Mouse (Mus musculus) neural tube, embryonic 12.5 days (tissue): ENCODE measurements around the gene Nle1. TPM values are rescaled to one million over a fixed set of nuclear protein-coding genes. Genes with fewer than 3 reads are reported as not detected.

ENCODE experiments used
- ATAC-seq: fragments of 200-750 bp; cut with Nextera tagmentation; 2 replicates; pipeline ENCODE4 v1.8.0; 2017; ENCODE audit warnings: low read depth, mild to moderate bottlenecking, moderate TSS enrichment, moderate library complexity; ENCODE audit not compliant: low FRiP score
- H3K27ac ChIP-seq: fragments of 300-500 bp; sonication (generic); 2 replicates; pipeline ENCODE4 v1.5.1; 2016
- H3K27me3 ChIP-seq: fragments of 300-500 bp; sonication (generic); replicated peaks from 2 replicates; pipeline ENCODE4 v1.6.1; 2016; ENCODE audit warnings: mild to moderate bottlenecking
- H3K36me3 ChIP-seq: fragments of 300-500 bp; sonication (generic); 2 replicates; pipeline ENCODE4 v1.6.1; 2016; ENCODE audit warnings: mild to moderate bottlenecking
- H3K4me1 ChIP-seq: fragments of 300-500 bp; sonication (generic); 2 replicates; pipeline ENCODE4 v1.6.1; 2016
- H3K4me2 ChIP-seq: fragments of 300-500 bp; sonication (generic); replicated peaks from 2 replicates; pipeline ENCODE4 v1.6.1; 2016; ENCODE audit warnings: mild to moderate bottlenecking
- H3K4me3 ChIP-seq: fragments of 300-500 bp; sonication (generic); 2 replicates; pipeline ENCODE4 v1.5.1; 2016
- H3K9ac ChIP-seq: fragments of 300-500 bp; sonication (generic); 2 replicates; pipeline ENCODE4 v1.6.1; 2016; ENCODE audit warnings: mild to moderate bottlenecking
- H3K9me3 ChIP-seq: fragments of 300-500 bp; sonication (generic); 2 replicates; pipeline ENCODE4 v1.6.1; 2016; ENCODE audit warnings: mild to moderate bottlenecking
- WGBS: fragments of 180-500 bp; shearing (Covaris S2); methylation state at CpG from one replicate; pipeline ENCODE4 v1.1.7; 2016; 5-methylcytosine and 5-hydroxymethylcytosine counted together
- polyA plus RNA-seq: library from polyadenylated mRNA; unstranded; fragments of >200 nt; fragmentation: Nextera tagmentation; extraction: Ambion mirVana; gene quantifications from 2 replicates; pipeline ENCODE4 v1.2.1, GENCODE M21; 2016

Nle1 gene
- polyA plus RNA-seq, 1 experiment from 2014 or later = 31.5 TPM

DNA sequence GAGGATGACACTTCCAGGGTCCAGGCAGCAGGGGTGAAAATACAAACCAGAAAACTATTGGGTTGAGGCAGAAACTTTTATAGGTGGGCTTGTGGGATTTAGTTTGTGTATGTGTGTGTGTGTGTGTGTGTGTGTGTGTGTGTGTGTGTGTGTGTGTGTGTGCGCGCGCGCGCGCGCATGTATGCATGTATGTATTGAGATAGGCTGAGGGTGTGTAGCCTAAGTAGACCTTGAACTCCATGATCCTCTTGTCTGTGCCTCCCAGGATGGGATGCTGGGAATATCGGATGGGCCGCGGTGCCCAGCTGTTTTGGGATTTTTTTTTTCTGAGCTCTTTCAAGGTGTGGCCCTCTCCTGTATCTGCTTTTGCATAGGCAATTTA lies 388 bp upstream of the Nle1 start:
- Histone ChIP-seq H3K27ac (no peak overlapping the region), H3K4me1 (peaks cover 8% of the 10 kb centered on the region), H3K4me2 (peak overlapping the region; percentile 79), H3K27me3 (0 out of 2 replicates have a peak, but pooled peaks cover 3% of the 10 kb centered on the region), H3K9ac (no peak overlapping the region), H3K4me3 (peak overlapping the region; percentile 86; the same call in 1 of the 2 replicates), H3K9me3 (no peaks in the 10 kb centered on the region), H3K36me3 (peaks cover 28% of the 10 kb centered on the region)
- 55% methylated on average over 10 of the region's 10 CpGs for WGBS
- no peak for ATAC-seq

DNA sequence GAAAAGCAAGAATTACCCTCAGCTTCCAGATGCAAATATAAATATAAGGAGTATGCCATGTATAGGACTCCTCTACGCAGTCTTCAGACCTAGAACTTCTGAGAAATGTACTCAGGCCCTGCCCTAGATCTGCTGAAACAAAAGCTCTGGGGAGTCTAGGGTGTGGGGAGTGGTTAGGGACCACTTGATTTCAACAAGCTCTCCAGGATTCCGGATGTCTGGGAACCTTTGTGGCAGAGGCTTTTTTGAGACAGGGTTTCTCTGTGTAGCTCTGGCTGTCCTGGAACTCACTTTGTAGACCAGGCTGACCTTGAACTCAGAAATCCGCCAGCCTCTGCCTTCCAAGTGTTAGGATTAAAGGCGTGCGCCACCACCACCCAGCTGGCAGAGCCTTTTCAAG lies 2.4 kb downstream of the Nle1 start:
- H3K4me2 ChIP-seq = no peak overlapping the region
- peaks cover 56% of the 10 kb centered on the region for H3K36me3 ChIP-seq
- peaks cover 8% of the 10 kb centered on the region for H3K4me1 ChIP-seq
- 97% methylated on average over 5 of the region's 5 CpGs for WGBS
- H3K4me3 ChIP-seq = no peak overlapping the region
- H3K9me3 ChIP-seq = no peaks in the 10 kb centered on the region
- H3K9ac ChIP-seq = no peak overlapping the region
- H3K27me3 ChIP-seq = no peaks in the 10 kb centered on the region
- H3K27ac ChIP-seq = no peak overlapping the region
- no peak for ATAC-seq

DNA sequence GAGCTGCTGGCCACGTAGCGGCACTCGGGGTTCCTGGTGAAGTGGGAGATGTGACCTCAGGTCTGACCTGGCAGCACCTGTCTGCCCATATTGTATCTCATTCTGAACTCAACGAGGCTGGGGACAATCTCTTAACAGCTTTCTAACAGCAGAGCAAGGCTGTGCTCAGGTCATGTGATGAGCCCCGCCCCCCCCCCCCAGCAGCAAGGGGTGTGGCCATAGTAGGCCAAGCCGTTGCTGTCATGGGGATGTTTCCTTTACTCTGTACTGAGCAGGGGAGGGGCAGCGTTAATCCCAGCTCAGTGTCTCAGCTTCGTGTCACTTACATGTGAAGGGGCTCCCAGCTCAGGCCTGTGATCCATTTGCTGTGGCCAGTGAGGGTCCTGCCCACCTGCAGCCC lies 3.3 kb downstream of the Nle1 start:
- Histone ChIP-seq H3K4me2 (no peak overlapping the region), H3K36me3 (peaks cover 65% of the 10 kb centered on the region), H3K4me3 (no peak overlapping the region), H3K9ac (no peak overlapping the region), H3K9me3 (no peaks in the 10 kb centered on the region), H3K4me1 (peaks cover 8% of the 10 kb centered on the region), H3K27me3 (no peaks in the 10 kb centered on the region), H3K27ac (no peak overlapping the region)
- 77% methylated on average over 7 of the region's 8 CpGs for WGBS
- ATAC-seq = no peak

DNA sequence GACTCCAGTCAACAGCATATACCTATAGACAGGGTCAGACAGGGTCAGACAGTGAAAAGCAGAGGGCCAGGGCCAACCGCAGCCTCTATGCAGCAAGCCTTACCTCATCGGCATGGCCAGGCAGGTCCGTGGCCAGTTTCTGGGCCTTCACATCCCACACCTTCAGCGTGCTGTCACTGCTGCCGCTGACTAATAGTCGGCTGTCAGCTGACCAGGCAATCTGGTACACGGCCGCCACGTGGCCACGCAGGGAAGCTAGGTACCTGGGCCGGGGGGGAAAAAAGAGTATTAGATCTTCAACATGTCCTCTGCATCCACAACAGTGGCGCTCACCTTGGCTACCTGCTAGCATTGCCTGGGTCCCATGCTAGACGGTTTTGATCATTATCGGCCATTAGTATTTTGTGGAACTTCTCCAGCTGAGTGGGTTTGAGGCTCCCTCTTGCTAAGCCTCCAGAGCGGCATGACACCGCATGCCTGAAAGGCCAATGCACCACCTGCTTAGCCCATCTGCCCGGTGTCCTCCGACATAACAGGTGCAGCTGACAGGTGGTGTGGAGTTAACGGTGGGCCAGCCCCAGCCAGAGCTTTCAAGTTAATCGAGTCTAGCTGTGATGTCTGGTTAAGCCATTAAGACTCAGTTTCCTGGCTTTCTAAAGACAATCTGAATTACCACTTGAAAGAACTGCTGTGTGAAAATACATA lies 6.5 kb downstream of the Nle1 start:
- 94% methylated on average over 20 of the region's 20 CpGs for WGBS
- H3K27me3 ChIP-seq = no peaks in the 10 kb centered on the region
- H3K4me1 ChIP-seq = no peaks in the 10 kb centered on the region
- no peak for ATAC-seq
- H3K9me3 ChIP-seq = no peaks in the 10 kb centered on the region
- no peak overlapping the region for H3K27ac ChIP-seq
- H3K36me3 ChIP-seq = peaks cover 67% of the 10 kb centered on the region
- no peak overlapping the region for H3K4me2 ChIP-seq
- H3K4me3 ChIP-seq = no peak overlapping the region
- H3K9ac ChIP-seq = no peak overlapping the region

DNA sequence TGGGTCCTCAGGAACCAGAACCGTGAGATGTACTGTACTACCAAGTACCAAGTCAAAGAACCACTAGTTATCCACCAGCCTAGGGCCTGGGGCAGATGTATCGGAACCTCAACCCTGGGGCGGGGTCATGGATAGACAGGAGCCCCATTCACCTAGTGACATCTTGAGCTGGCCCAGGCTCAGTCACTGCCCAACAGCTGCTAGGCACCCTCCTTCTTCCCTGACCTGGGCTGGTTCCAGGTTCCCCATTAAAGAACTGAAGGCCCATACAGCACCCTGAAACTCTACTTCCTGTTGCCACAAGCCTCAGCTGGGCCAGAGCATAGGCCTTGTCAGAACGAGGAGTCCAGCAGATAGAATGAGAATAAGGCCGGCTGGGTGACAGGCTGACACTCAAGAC lies 8.5 kb downstream of the Nle1 start:
- no peak for ATAC-seq
- H3K9ac ChIP-seq = no peak overlapping the region
- no peak overlapping the region for H3K27ac ChIP-seq
- peaks cover 50% of the 10 kb centered on the region for H3K36me3 ChIP-seq
- no peak overlapping the region for H3K4me3 ChIP-seq
- H3K4me1 ChIP-seq = no peaks in the 10 kb centered on the region
- no peaks in the 10 kb centered on the region for H3K27me3 ChIP-seq
- no peaks in the 10 kb centered on the region for H3K9me3 ChIP-seq
- WGBS = 93% methylated on average over 5 of the region's 5 CpGs
- no peak overlapping the region for H3K4me2 ChIP-seq

DNA sequence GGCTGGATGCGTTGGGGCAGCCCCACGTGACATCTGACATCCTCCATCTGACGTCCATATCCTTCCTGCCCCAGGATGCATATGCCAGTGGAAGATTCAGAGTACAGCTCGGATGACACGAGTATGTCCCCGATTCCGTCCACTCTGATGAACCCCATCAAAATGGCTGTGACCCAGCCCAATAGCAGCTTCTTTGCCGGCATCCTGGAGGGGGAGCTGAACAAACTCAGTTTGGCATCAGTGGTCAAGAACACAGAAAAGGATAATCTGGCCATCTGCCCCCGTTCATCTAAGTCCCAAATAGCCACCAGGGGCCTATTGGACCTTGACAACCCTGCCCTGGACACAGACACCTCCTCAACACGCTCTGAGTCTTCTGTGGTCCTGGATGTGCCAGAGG lies 10.7 kb downstream of the Nle1 start:
- H3K4me3 ChIP-seq = no peak overlapping the region
- H3K4me1 ChIP-seq = no peaks in the 10 kb centered on the region
- no peak overlapping the region for H3K9ac ChIP-seq
- peaks cover 28% of the 10 kb centered on the region for H3K36me3 ChIP-seq
- H3K27me3 ChIP-seq = no peaks in the 10 kb centered on the region
- H3K4me2 ChIP-seq = no peak overlapping the region
- ATAC-seq = no peak
- H3K9me3 ChIP-seq = no peaks in the 10 kb centered on the region
- WGBS = 86% methylated on average over 10 of the region's 10 CpGs
- no peak overlapping the region for H3K27ac ChIP-seq

DNA sequence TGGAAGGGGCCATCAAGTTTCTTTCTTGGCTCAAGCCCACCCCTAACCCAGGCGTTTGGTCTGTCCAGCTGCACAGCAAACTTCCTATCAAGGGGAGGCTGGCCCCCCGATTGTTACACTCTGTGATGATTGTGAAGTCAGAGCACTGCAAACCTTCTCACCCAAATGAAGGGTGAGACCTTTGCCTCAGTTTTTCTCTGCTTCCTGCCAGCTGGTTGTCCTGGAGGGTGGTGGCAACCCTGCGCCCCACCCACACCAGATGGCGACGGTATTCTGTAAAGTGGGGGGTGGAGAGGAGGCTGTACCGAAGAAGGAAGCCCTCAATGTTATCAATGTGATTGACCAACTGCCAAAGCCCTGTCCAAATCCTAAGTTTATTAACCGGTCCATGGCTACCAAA lies 16.3 kb downstream of the Nle1 start, which contains the start of gene Fndc8:
TSS of gene Fndc8 (plus strand) at position 189 of the 400 bp plus-strand sequence.
- H3K9ac ChIP-seq = no peak within 1 kb of the TSS; the same call in 1 of the 2 replicates
- H3K4me1 ChIP-seq = peaks cover 17% of the 10 kb centered on the region
- H3K9me3 ChIP-seq = no peaks in the 10 kb centered on the region
- no peaks in the 10 kb centered on the region for H3K36me3 ChIP-seq
- H3K4me3 ChIP-seq = no peak within 1 kb of the TSS
- WGBS = 66% methylated on average over 7 of the region's 7 CpGs
- no peak within 1 kb of the TSS for H3K4me2 ChIP-seq
- H3K27me3 ChIP-seq = no peaks in the 10 kb centered on the region
- no peak for ATAC-seq
- H3K27ac ChIP-seq = no peak within 1 kb of the TSS

DNA sequence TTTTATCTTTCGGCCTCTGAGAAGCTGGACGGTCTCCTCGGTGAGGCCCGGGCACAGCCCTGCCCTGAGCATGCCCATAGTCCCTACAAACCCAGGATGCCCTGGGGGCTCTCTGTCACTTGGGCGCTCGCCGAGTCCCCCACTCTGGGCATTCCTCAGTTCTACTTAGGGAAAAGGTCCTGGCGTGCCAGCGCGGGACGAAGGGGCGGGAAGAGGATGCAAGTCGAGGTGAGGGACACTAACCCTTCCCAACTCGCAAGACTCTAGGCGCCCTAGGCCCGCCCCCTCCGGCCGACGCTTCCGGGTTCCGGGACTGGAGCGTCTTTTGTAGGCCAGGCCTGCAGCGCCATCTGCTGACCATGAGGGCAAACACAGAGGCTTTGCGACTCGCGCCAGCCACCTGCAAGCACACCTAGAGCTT lies 17.9 kb downstream of the Nle1 start, which contains the start of gene Rad51d:
TSS of gene Rad51d (minus strand) at position 273 of the 421 bp plus-strand sequence.
- peak within 1 kb of the TSS; percentile 64 for H3K9ac ChIP-seq
- no peaks in the 10 kb centered on the region for H3K36me3 ChIP-seq
- H3K27ac ChIP-seq = no peak within 1 kb of the TSS
- no peaks in the 10 kb centered on the region for H3K9me3 ChIP-seq
- peaks cover 17% of the 10 kb centered on the region for H3K4me1 ChIP-seq
- ATAC-seq = peak; percentile 83
- H3K27me3 ChIP-seq = no peaks in the 10 kb centered on the region
- peak within 1 kb of the TSS; percentile 59 for H3K4me3 ChIP-seq
- 1% methylated on average over 26 of the region's 26 CpGs for WGBS
- peak within 1 kb of the TSS; percentile 83 for H3K4me2 ChIP-seq

DNA sequence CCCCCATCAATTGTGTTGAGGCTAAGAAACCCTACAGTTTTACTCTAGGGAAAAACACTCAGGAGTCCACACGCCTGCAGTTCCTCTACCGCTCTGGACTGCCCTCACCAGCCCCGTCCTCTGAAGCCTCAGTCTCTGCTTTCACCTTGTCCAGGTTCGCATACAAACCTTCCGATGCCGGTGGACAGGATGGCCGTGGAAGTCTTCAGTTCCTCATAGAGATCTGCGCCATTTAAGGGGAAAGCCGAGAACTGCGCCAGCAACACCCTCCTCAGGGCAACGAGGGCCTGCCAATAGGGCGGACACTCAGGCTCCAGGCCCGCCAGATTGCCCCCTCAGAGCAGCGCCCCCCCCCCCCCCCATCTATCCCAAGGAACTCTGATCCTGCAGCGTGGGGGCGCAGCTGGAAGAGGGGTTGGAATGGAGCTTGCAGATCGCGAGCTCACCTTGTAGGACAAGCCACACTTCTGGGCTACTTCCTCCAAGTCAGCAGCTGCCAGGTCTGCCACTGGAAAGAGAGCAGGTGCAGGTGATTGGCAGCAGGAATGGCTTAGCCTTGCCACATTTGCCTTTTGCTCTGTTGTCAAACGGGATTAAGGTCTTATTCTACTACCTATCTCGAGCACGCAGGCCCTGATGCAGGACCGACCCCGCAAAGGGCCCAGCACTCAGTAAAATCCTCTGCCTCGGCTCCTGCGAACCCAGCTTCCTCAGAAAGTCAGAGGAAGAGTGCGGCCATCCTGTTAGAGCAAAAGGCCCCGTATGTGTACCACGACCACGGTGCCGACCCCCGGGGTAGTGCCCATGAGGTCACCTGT lies 18.5 kb downstream of the Nle1 start:
- Histone ChIP-seq H3K9me3 (no peaks in the 10 kb centered on the region), H3K4me3 (peak overlapping the region; percentile 59), H3K36me3 (no peaks in the 10 kb centered on the region), H3K27me3 (no peaks in the 10 kb centered on the region), H3K4me2 (peak overlapping the region; percentile 83), H3K27ac (no peak overlapping the region), H3K9ac (peak overlapping the region; percentile 64), H3K4me1 (peaks cover 17% of the 10 kb centered on the region)
- ATAC-seq = peak; percentile 57
- 8% methylated on average over 31 of the region's 31 CpGs for WGBS

DNA sequence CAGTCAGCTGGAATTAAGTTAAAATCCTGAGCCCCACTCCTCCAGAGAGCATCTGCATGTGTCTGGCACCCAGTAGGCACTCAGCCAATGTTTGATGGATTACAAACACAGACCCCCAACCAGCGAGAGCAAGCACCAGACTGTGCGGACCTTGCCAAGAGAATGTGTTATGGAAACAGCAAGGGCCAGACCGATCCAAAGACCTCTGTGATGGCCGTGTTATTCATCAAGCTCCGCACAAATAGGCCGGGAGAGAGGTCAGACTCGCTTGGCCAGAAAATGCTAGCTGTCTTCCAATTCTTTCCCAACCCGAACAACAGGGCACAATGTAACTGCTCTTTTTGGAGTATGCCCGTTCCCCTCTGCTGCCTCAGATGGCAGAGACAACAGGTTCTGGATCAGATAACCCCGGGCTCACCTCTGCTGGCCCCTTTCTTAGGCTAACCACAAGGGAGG lies 19.7 kb downstream of the Nle1 start:
- Histone ChIP-seq H3K4me3 (no peak overlapping the region), H3K4me2 (peak overlapping the region; percentile 83), H3K27ac (no peak overlapping the region), H3K4me1 (peaks cover 17% of the 10 kb centered on the region), H3K27me3 (no peaks in the 10 kb centered on the region), H3K36me3 (no peaks in the 10 kb centered on the region), H3K9ac (0 out of 2 replicates have a peak overlapping the region, but pooled peaks have one; percentile 2), H3K9me3 (no peaks in the 10 kb centered on the region)
- 58% methylated on average over 10 of the region's 10 CpGs for WGBS
- ATAC-seq = no peak

DNA sequence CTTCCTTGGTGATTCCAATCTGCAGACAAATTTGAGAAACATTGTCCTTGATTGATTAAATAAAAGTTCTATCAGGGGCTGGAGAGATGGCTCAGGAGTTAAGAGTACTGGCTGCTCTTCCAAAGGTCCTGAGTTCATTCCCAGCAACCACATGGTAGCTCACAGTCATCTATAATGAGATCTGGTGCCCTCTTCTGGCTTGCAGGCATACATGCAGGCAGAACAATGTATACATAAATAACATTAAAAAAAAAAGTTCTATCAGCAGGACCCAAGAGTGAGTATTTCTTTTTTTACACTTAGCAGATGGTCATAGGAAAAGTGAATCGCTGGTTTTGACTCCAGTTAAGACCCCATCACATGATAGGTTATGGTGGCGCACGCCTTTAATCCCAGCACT lies 21.7 kb downstream of the Nle1 start:
- Histone ChIP-seq H3K36me3 (no peaks in the 10 kb centered on the region), H3K9ac (no peak overlapping the region), H3K27me3 (no peaks in the 10 kb centered on the region), H3K9me3 (no peaks in the 10 kb centered on the region), H3K4me1 (peaks cover 17% of the 10 kb centered on the region), H3K27ac (no peak overlapping the region), H3K4me2 (no peak overlapping the region), H3K4me3 (no peak overlapping the region)
- ATAC-seq = no peak
- WGBS = 86% methylated on average over 3 of the region's 3 CpGs

DNA sequence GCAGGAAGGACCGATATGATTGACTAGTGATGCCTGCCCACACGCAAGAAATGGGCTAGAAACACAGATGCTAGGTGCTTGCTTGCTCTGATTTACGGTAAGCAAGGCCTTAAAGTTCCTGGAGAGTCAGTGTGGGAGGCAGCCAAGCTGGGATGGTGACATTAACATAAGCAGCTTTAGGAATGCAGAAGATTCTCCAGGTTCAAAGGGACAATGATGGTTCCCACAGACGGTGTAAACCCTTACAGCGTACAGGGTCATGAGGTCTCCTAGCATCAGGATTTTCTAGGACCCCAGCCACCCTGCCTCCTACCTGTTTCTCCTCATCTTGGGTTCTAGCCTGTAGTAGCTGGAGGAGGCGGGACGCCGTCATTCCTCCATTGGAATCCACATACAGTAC lies 25.0 kb downstream of the Nle1 start:
- no peak for ATAC-seq
- no peak overlapping the region for H3K4me2 ChIP-seq
- no peaks in the 10 kb centered on the region for H3K9me3 ChIP-seq
- H3K4me1 ChIP-seq = 0 out of 2 replicates have a peak, but pooled peaks cover under 1% of the 10 kb centered on the region
- H3K4me3 ChIP-seq = no peak overlapping the region
- WGBS = 68% methylated on average over 8 of the region's 8 CpGs
- no peak overlapping the region for H3K9ac ChIP-seq
- no peak overlapping the region for H3K27ac ChIP-seq
- H3K36me3 ChIP-seq = peaks cover 6% of the 10 kb centered on the region; the same call in 1 of the 2 replicates
- H3K27me3 ChIP-seq = no peaks in the 10 kb centered on the region
